Mouse (Mus musculus): Measurements from ENCODE around the gene Nipa1. TPM values are rescaled to one million over a fixed set of nuclear protein-coding genes. Genes with fewer than 3 reads are reported as not detected.
A peak's percentile ranks its signal among the peaks of the same experiment; 100 is the strongest.

Nipa1 gene
- 3.6 and 4.7 TPM in 2 replicates for polyA plus RNA-seq (2015; fragmentation: Nextera tagmentation; extraction: Ambion mirVana)

GRCm38 (mm10) chr7:56019930-56020253 is at the start of gene Nipa1:
TSS of gene Nipa1 (minus strand) at chr7:56019954.
- no peak for TF ChIP-seq CTCF (IDR thresholded peaks at IDR 0.05; ENCODE audit: low read depth)
- H3K27ac ChIP-seq = no peak within 1 kb of the TSS
- no peak for DNase-seq (ENCODE audit: low spot score)
- H3K9ac ChIP-seq (ENCODE audit: low read depth, low read length) = peak within 1 kb of the TSS; percentile 74
- ATAC-seq (replicated peaks; ENCODE audit: low FRiP score, low read depth) = no peak
- no peaks in the 10 kb centered on the region for H3K4me1 ChIP-seq (replicated peaks; ENCODE audit: insufficient read depth, low read length)
- peak within 1 kb of the TSS; percentile 73 for H3K4me3 ChIP-seq (replicated peaks; ENCODE audit: low read depth, low read length)
- H3K9me3 ChIP-seq (replicated peaks; ENCODE audit: low read length) = no peaks in the 10 kb centered on the region
- no peaks in the 10 kb centered on the region for H3K36me3 ChIP-seq (ENCODE audit: insufficient read depth, low read length)
- WGBS = 39% methylated on average over 3 of the region's 3 CpGs
- H3K27me3 ChIP-seq (ENCODE audit: insufficient read depth, low read length) = no peaks in the 10 kb centered on the region
- peak within 1 kb of the TSS; percentile 91 for H3K4me2 ChIP-seq (ENCODE audit: low read length)

- WGBS = 100% methylated on average over 1 of the region's 1 CpGs
- H3K4me1 ChIP-seq (replicated peaks; ENCODE audit: insufficient read depth, low read length) = no peaks in the 10 kb centered on the region
- H3K27me3 ChIP-seq (ENCODE audit: insufficient read depth, low read length) = no peaks in the 10 kb centered on the region
- H3K9me3 ChIP-seq (replicated peaks; ENCODE audit: low read length) = no peaks in the 10 kb centered on the region
- DNase-seq (ENCODE audit: low spot score) (no peak), ATAC-seq (replicated peaks; ENCODE audit: low FRiP score, low read depth) (no peak)
- 0 out of 2 replicates have a peak, but pooled peaks cover 3% of the 10 kb centered on the region for H3K36me3 ChIP-seq (ENCODE audit: insufficient read depth, low read length)
- H3K4me3 ChIP-seq (replicated peaks; ENCODE audit: low read depth, low read length) = no peak overlapping the region
- H3K4me2 ChIP-seq (ENCODE audit: low read length) = no peak overlapping the region
- H3K27ac ChIP-seq = no peak overlapping the region
- no peak for TF ChIP-seq CTCF (IDR thresholded peaks at IDR 0.05; ENCODE audit: low read depth)
- no peak overlapping the region for H3K9ac ChIP-seq (ENCODE audit: low read depth, low read length)
These were observed 46.9 kb upstream of the Nipa1 start for GRCm38 (mm10) chr7:56066634-56067033.

GRCm38 (mm10) chr7:56066136-56066535 is 46.4 kb upstream of the Nipa1 start:
- Histone ChIP-seq H3K4me3 (replicated peaks; ENCODE audit: low read depth, low read length) (no peak overlapping the region), H3K9ac (ENCODE audit: low read depth, low read length) (no peak overlapping the region), H3K9me3 (replicated peaks; ENCODE audit: low read length) (no peaks in the 10 kb centered on the region), H3K27me3 (ENCODE audit: insufficient read depth, low read length) (no peaks in the 10 kb centered on the region), H3K36me3 (ENCODE audit: insufficient read depth, low read length) (0 out of 2 replicates have a peak, but pooled peaks cover 3% of the 10 kb centered on the region), H3K4me1 (replicated peaks; ENCODE audit: insufficient read depth, low read length) (no peaks in the 10 kb centered on the region), H3K27ac (no peak overlapping the region), H3K4me2 (ENCODE audit: low read length) (no peak overlapping the region)
- ATAC-seq (replicated peaks; ENCODE audit: low FRiP score, low read depth) (peak; percentile 68; the same call in 1 of the 2 replicates), DNase-seq (ENCODE audit: low spot score) (peak; percentile 45)
- no peak for TF ChIP-seq CTCF (IDR thresholded peaks at IDR 0.05; ENCODE audit: low read depth)
- 60% methylated on average over 2 of the region's 2 CpGs for WGBS

- DNase-seq (ENCODE audit: low spot score) (peak; percentile 4), ATAC-seq (replicated peaks; ENCODE audit: low FRiP score, low read depth) (no peak)
- no peak overlapping the region for H3K27ac ChIP-seq
- WGBS = 90% methylated on average over 1 of the region's 1 CpGs
- H3K4me1 ChIP-seq (replicated peaks; ENCODE audit: insufficient read depth, low read length) = no peaks in the 10 kb centered on the region
- no peak overlapping the region for H3K4me3 ChIP-seq (replicated peaks; ENCODE audit: low read depth, low read length)
- H3K4me2 ChIP-seq (ENCODE audit: low read length) = no peak overlapping the region
- no peaks in the 10 kb centered on the region for H3K9me3 ChIP-seq (replicated peaks; ENCODE audit: low read length)
- no peak for TF ChIP-seq CTCF (IDR thresholded peaks at IDR 0.05; ENCODE audit: low read depth)
- H3K27me3 ChIP-seq (ENCODE audit: insufficient read depth, low read length) = no peaks in the 10 kb centered on the region
- H3K36me3 ChIP-seq (ENCODE audit: insufficient read depth, low read length) = 0 out of 2 replicates have a peak, but pooled peaks cover 3% of the 10 kb centered on the region
- no peak overlapping the region for H3K9ac ChIP-seq (ENCODE audit: low read depth, low read length)
These were observed 45.1 kb upstream of the Nipa1 start for GRCm38 (mm10) chr7:56064876-56065275.

DNA sequence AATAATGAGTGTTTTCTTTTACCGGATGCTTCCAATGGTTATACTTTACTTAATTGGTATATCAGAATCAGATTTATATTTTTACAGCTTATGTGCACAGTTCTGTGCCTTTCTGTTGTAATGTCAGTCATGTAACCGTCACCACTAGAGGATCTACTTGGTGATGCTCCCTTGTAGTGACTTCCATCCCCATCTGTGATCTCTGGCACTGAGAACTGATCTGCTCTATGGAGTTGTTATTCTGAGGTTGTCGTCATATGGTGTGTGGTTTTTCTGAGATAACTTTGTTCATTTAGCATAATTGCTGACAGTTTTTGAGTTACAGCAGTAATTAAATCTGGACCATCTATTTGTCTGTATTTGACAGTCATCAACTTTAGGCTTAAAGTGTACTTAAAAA is 35.6 kb upstream of the Nipa1 start:
- 86% methylated on average over 3 of the region's 3 CpGs for WGBS
- Histone ChIP-seq H3K27ac (no peak overlapping the region), H3K9ac (ENCODE audit: low read depth, low read length) (no peak overlapping the region), H3K36me3 (ENCODE audit: insufficient read depth, low read length) (peaks cover 5% of the 10 kb centered on the region; the same call in 1 of the 2 replicates), H3K4me3 (replicated peaks; ENCODE audit: low read depth, low read length) (no peak overlapping the region), H3K9me3 (replicated peaks; ENCODE audit: low read length) (no peaks in the 10 kb centered on the region), H3K4me1 (replicated peaks; ENCODE audit: insufficient read depth, low read length) (peaks cover 7% of the 10 kb centered on the region), H3K4me2 (ENCODE audit: low read length) (no peak overlapping the region), H3K27me3 (ENCODE audit: insufficient read depth, low read length) (no peaks in the 10 kb centered on the region)
- ATAC-seq (replicated peaks; ENCODE audit: low FRiP score, low read depth) (no peak), DNase-seq (ENCODE audit: low spot score) (no peak)
- no peak for TF ChIP-seq CTCF (IDR thresholded peaks at IDR 0.05; ENCODE audit: low read depth)

GRCm38 (mm10) chr7:56052996-56053395 is 33.2 kb upstream of the Nipa1 start:
- Histone ChIP-seq H3K4me3 (replicated peaks; ENCODE audit: low read depth, low read length) (no peak overlapping the region), H3K27ac (no peak overlapping the region), H3K4me2 (ENCODE audit: low read length) (no peak overlapping the region), H3K27me3 (ENCODE audit: insufficient read depth, low read length) (no peaks in the 10 kb centered on the region), H3K9me3 (replicated peaks; ENCODE audit: low read length) (no peaks in the 10 kb centered on the region), H3K9ac (ENCODE audit: low read depth, low read length) (no peak overlapping the region), H3K36me3 (ENCODE audit: insufficient read depth, low read length) (peaks cover 5% of the 10 kb centered on the region; the same call in 1 of the 2 replicates), H3K4me1 (replicated peaks; ENCODE audit: insufficient read depth, low read length) (peaks cover 7% of the 10 kb centered on the region)
- no peak for ATAC-seq (replicated peaks; ENCODE audit: low FRiP score, low read depth)
- no peak for TF ChIP-seq CTCF (IDR thresholded peaks at IDR 0.05; ENCODE audit: low read depth)
- DNase-seq (ENCODE audit: low spot score) = no peak

- Histone ChIP-seq H3K9ac (ENCODE audit: low read depth, low read length) (peak overlapping the region; percentile 78), H3K27me3 (ENCODE audit: insufficient read depth, low read length) (no peaks in the 10 kb centered on the region), H3K4me2 (ENCODE audit: low read length) (peak overlapping the region; percentile 71), H3K36me3 (ENCODE audit: insufficient read depth, low read length) (no peaks in the 10 kb centered on the region), H3K27ac (peak overlapping the region; percentile 95), H3K4me1 (replicated peaks; ENCODE audit: insufficient read depth, low read length) (peaks cover 7% of the 10 kb centered on the region), H3K4me3 (replicated peaks; ENCODE audit: low read depth, low read length) (peak overlapping the region; percentile 85), H3K9me3 (replicated peaks; ENCODE audit: low read length) (no peaks in the 10 kb centered on the region)
- no peak for TF ChIP-seq CTCF (IDR thresholded peaks at IDR 0.05; ENCODE audit: low read depth)
- WGBS = under 1% methylated on average over 18 of the region's 18 CpGs
- peak; percentile 73 for DNase-seq (ENCODE audit: low spot score)
- peak; percentile 47 for ATAC-seq (replicated peaks; ENCODE audit: low FRiP score, low read depth)
These were observed 30.7 kb upstream of the Nipa1 start for GRCm38 (mm10) chr7:56050487-56050911.
